Mouse (Mus musculus) gastrocnemius, adult 2 months (tissue): ENCODE measurements around the gene Ctsw. TPM values are rescaled to one million over a fixed set of nuclear protein-coding genes. Genes with fewer than 3 reads are reported as not detected.

Source experiments
- DNase-seq: peaks from one replicate; pipeline ENCODE4 v3.0.0; 2022
- H3K27ac ChIP-seq: fragments of 200-600 bp; 2 replicates; pipeline ENCODE4 v1.8.1; 2022; ENCODE audit warnings: mild to moderate bottlenecking
- H3K4me3 ChIP-seq: fragments of 200-600 bp; 2 replicates; pipeline ENCODE4 v1.8.1; 2022; ENCODE audit warnings: mild to moderate bottlenecking, moderate library complexity
- CTCF ChIP-seq: fragments of 200-600 bp; IDR thresholded peaks from 2 replicates; pipeline ENCODE4 v1.8.1; 2022; ENCODE audit warnings: antibody characterized with exemption, mild to moderate bottlenecking, moderate library complexity
- intact Hi-C: fragments of 180-260 bp; cut with DNase I; formaldehyde crosslinking; loops from one replicate; pipeline ENCODE4 v1.15.1; 2025
- total RNA-seq, 2 experiments: library from RNA; stranded (reverse); gene quantifications; 2 replicates each; pipeline ENCODE4 v1.2.3; 2021

Ctsw gene
- total RNA-seq, 2 experiments from 2014 or later: not detected

DNA sequence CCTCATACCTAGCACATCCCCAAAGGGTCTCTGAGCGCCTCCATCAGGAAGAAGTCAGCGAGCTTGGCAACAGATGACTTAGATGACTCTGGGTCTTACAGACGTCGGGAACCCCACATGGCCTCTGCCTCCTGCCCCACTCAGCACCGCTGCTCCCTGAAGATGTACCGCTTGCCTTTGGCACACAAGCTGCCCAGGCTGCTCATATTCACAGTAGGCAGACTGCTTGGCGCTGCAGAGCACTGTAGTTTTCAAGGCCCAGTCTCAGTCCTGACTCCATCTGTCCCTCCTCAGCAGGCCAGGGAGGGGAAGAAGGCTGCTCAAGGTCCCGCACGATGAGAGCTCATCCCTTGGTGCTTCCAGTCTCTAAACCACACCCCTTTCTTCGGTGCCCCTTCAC lies 46.0 kb downstream of the Ctsw start:
- intact Hi-C loops: no loop called here
- DNase-seq: peak; percentile 68

DNA sequence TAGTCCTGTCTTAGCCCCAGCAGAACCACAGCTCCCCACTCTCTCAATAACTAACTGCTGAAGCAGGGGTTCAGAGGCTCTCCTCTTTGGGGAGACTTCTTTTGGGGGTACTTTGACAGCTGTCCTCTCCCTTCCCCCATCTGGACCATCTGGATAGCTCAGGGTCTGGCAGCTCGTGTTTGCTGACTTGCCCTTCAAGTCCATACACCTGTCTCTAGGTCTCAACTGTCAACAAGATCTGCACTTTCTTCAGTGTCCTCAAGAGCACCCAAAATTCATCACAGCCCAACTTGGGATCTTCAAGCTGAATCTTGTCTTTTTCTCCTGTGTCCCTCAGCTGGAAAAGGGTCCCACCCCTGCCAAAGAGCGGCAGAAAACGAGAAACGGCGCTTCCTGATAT lies 46.5 kb downstream of the Ctsw start:
- DNase-seq: peak; percentile 60
- TF ChIP-seq CTCF: no peak

More for the DNA sequence above, 46.0 kb downstream of the Ctsw start:
- peak overlapping the region; percentile 99 for H3K4me3 ChIP-seq
- TF ChIP-seq CTCF: no peak
- peak overlapping the region; percentile 97 for H3K27ac ChIP-seq

DNA sequence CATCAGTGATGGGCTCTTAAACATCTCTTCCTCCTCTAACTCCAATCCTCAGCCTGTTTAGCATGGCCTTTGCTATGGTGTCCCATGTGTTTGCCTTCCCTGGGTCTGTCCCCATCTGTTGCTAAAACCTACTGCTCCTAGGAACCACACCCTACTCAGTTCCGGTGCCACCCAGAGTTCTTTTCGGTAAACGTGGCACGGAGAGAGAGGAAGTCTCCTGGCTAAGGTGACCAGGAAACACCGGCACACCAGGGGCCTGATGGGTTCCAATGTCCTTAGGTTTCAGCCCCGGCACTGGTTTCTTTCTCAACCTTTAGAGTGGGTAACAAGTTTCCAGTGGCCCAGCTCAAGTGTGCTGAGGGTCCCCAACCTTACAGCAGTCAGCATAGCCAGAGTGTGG lies 47.7 kb downstream of the Ctsw start:
- Histone ChIP-seq H3K27ac (peak overlapping the region; percentile 97), H3K4me3 (peak overlapping the region; percentile 99)
- DNase-seq: no peak
- TF ChIP-seq CTCF: no peak
- intact Hi-C loops: no loop called here

More for the DNA sequence above, 46.5 kb downstream of the Ctsw start:
- intact Hi-C loops: no loop called here
- Histone ChIP-seq H3K27ac (peak overlapping the region; percentile 97), H3K4me3 (peak overlapping the region; percentile 99)

DNA sequence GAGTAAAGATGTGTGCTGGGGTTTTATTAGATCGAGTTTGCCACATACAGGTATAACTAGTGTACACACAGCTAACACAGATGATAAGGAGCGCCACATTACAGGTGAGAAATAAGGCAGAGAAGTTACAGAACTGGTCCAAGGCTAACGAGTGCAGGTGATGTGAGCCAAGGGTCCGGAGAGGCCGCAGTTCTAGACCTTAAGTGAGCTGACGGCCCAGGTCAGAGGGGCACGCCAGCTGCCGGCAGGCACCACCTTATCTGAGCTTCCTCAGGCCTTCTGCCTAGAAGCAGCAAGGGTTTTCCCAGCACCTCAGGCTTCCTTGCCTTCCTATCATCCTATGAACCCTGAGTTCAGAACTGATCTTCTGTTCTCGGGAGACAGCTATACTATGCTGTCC lies 48.7 kb downstream of the Ctsw start:
- DNase-seq: no peak
- Histone ChIP-seq H3K4me3 (peak overlapping the region; percentile 99), H3K27ac (peak overlapping the region; percentile 97)
- intact Hi-C loops: no loop called here
- TF ChIP-seq CTCF: no peak

DNA sequence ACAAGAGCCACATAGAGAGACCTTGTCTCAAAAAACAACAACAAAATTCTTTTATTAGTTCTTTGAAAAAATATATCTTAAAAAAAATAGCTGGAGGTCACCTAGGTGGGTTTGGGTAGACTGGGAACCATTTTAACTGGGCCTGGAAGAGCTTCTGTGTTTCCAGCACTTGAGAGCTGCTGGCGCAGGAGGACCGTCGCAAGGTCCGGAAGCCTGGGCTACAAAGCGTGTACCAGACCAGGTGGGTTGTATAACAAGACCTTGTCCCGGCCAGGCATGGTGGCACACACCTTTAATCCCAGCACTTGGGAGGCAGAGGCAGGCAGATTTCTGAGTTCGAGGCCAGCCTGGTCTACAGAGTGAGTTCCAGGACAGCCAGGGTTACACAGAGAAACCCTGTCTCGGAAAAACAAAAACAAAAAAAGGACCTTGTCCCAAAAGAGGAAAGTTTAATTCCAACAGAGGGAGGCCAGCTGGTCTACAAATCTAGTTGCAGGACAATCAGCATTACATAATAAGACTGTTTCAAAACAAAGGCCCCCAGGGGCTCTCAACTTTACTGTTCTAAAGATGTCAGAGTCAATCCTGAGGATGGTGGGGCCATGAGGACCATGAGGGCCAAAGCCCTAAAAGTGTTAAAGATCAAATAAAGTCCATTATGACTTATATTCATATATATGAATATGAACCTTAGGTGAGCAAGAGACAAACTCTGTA lies 49.4 kb downstream of the Ctsw start:
- TF ChIP-seq CTCF: no peak
- intact Hi-C loops: no loop called here
- Histone ChIP-seq H3K4me3 (peak overlapping the region; percentile 99; the same call in 1 of the 2 replicates), H3K27ac (peak overlapping the region; percentile 97)
- no peak for DNase-seq

Other genes starting within 250 kb of the Ctsw start
- 1 to 10 TPM; 5.2 to 8.5 TPM for gene Pacs1, start 195.4 kb downstream of the Ctsw start, total RNA-seq
- gene Sf3b2, start 173.1 kb downstream of the Ctsw start, total RNA-seq: 10 to 100 TPM; 66.5 to 78.9 TPM
- under 1 TPM in 1 of 2 experiments, not detected in 1; 0.11 TPM for gene Gal3st3, start 170.2 kb downstream of the Ctsw start, total RNA-seq
- gene Catsper1, start 132.8 kb downstream of the Ctsw start, total RNA-seq: not detected
- gene Cst6, start 118.9 kb downstream of the Ctsw start, total RNA-seq: 10 to 100 TPM; 27.5 to 44.2 TPM
- gene Eif1ad, start 101.8 kb downstream of the Ctsw start, total RNA-seq: 10 to 100 TPM; 15.7 to 17.9 TPM
- gene Banf1, start 101.3 kb downstream of the Ctsw start, total RNA-seq: 100 to 1,000 TPM; 122 to 144 TPM
- gene Sart1, start 79.8 kb downstream of the Ctsw start, total RNA-seq: 10 to 100 TPM; 40.1 to 50.3 TPM
- gene Tsga10ip, start 66.0 kb downstream of the Ctsw start, total RNA-seq: 1 to 10 TPM; 1.3 to 2.7 TPM
- 100 to 1,000 TPM; 503 to 688 TPM for gene Drap1, start 43.5 kb downstream of the Ctsw start, total RNA-seq
- 10 to 100 TPM; 34.0 to 38.0 TPM for gene AI837181, start 43.4 kb downstream of the Ctsw start, total RNA-seq
- not detected for gene Fosl1, start 21.0 kb downstream of the Ctsw start, total RNA-seq
- gene Ccdc85b, start 10.6 kb downstream of the Ctsw start, total RNA-seq: 1 to 10 TPM; 3.9 to 7.2 TPM
- gene Fibp, start 7.9 kb downstream of the Ctsw start, total RNA-seq: 10 to 100 TPM; 33.9 to 35.8 TPM
- 1 to 10 TPM; 3.4 to 6.6 TPM for gene Efemp2, start 5.4 kb upstream of the Ctsw start, total RNA-seq
- 10 to 100 TPM; 20.1 to 23.3 TPM for gene Mus81, start 19.9 kb upstream of the Ctsw start, total RNA-seq
- gene Cfl1, start 21.9 kb upstream of the Ctsw start, total RNA-seq: 10 to 100 TPM; 52.8 to 72.0 TPM
- gene 1700020D05Rik, start 35.3 kb upstream of the Ctsw start, total RNA-seq: 1 to 10 TPM in 1 of 2 experiments, under 1 TPM in 1; 0.92 to 1.6 TPM
- 1 to 10 TPM; 5.8 to 8.0 TPM for gene Snx32, start 42.0 kb upstream of the Ctsw start, total RNA-seq
- gene Ovol1, start 92.1 kb upstream of the Ctsw start, total RNA-seq: not detected
- 1 to 10 TPM; 2.0 to 2.3 TPM for gene Ap5b1, start 99.5 kb upstream of the Ctsw start, total RNA-seq
- gene Rnaseh2c, start 133.4 kb upstream of the Ctsw start, total RNA-seq: 10 to 100 TPM; 42.4 to 53.6 TPM
- gene Kat5, start 141.7 kb upstream of the Ctsw start, total RNA-seq: 10 to 100 TPM; 20.9 to 23.7 TPM
- 10 to 100 TPM; 14.6 to 14.7 TPM for gene Rela, start 169.0 kb upstream of the Ctsw start, total RNA-seq
- 10 to 100 TPM in 1 of 2 experiments, 1 to 10 TPM in 1; 10.0 to 11.0 TPM for gene Sipa1, start 195.2 kb upstream of the Ctsw start, total RNA-seq
- gene Map3k11, start 220.2 kb upstream of the Ctsw start, total RNA-seq: 10 to 100 TPM in 1 of 2 experiments, 1 to 10 TPM in 1; 8.7 to 11.8 TPM
- 10 to 100 TPM; 12.6 to 14.0 TPM for gene Pcnx3, start 220.4 kb upstream of the Ctsw start, total RNA-seq
- not detected for gene Kcnk7, start 235.9 kb upstream of the Ctsw start, total RNA-seq